Mouse (Mus musculus): Measurements from ENCODE around the gene Nfrkb. TPM values are rescaled to one million over a fixed set of nuclear protein-coding genes. Genes with fewer than 3 reads are reported as not detected.

Gene Nfrkb
- polyA plus RNA-seq, 1 experiment, result 7.1 TPM

DNA sequence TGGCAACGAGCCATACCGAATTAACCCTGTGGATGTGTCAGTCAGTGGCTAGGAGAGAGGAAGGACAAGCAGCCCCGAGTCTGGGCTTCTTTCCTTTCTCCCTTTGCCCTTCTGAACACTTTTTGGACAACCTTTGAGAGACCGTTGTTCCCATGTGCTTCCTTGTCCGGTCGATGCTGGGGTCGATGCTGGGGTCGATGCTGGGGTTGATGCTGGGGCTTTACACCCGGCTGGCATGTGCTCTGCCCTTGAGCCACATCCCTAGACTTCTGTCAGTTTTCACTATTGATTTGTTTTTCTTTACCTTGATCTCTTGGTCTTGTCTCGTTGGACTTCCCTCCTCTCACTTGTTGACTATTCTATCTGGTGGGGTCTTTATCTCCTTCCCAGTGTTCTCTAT is 32.5 kb upstream of the Nfrkb start:
- H3K27me3 ChIP-seq (ENCODE audit: control insufficient read depth, insufficient read depth, insufficient read length), result no peaks in the 10 kb centered on the region
- TF ChIP-seq MYOD1 (IDR thresholded peaks at IDR 0.05; ENCODE audit: control insufficient read depth, insufficient read length, low read depth) (no peak), MAX (IDR thresholded peaks at IDR 0.05) (no peak), CTCF (IDR thresholded peaks at IDR 0.05; ENCODE audit: control insufficient read depth, insufficient read depth, insufficient read length) (no peak), USF1 (IDR thresholded peaks at IDR 0.05; ENCODE audit: low read depth) (no peak), MYOG (IDR thresholded peaks at IDR 0.05; ENCODE audit: control insufficient read depth, extremely low read depth, insufficient read length) (no peak), FOSL1 (IDR thresholded peaks at IDR 0.05; ENCODE audit: insufficient read depth, low read length, poor library complexity, severe bottlenecking) (no peak), CEBPB (IDR thresholded peaks at IDR 0.05; ENCODE audit: low read depth) (no peak)

DNA sequence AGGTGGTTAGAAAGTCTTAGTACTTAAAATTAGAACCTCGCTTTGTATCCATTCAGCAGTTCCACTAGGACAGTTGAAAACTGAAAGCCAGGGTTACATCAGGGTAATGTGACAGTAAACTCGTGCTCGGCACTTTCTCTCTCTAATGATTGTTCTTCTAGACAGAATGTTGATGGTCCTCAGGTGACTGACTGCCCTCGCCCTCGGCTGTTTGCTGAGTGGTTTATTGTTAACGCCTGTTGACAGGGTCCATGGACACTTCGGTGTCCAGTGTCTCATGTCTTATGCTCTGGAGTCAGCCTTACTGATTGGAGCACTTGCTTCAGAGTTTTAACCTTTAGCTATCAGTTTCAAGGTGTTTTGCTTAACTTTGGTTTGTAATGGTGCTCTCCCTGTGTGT is 31.9 kb upstream of the Nfrkb start:
- H3K36me3 ChIP-seq (ENCODE audit: control insufficient read depth, insufficient read depth), result peaks cover 6% of the 10 kb centered on the region
- TF ChIP-seq USF1 (IDR thresholded peaks at IDR 0.05; ENCODE audit: low read depth) (no peak), MAX (IDR thresholded peaks at IDR 0.05) (no peak), CEBPB (IDR thresholded peaks at IDR 0.05; ENCODE audit: low read depth) (no peak), CTCF (IDR thresholded peaks at IDR 0.05; ENCODE audit: control insufficient read depth, insufficient read depth, insufficient read length) (no peak), MYOD1 (IDR thresholded peaks at IDR 0.05; ENCODE audit: control insufficient read depth, insufficient read length, low read depth) (no peak), FOSL1 (IDR thresholded peaks at IDR 0.05; ENCODE audit: insufficient read depth, low read length, poor library complexity, severe bottlenecking) (no peak)
- no peak overlapping the region for H3K4me3 ChIP-seq (ENCODE audit: insufficient read depth, poor library complexity, severe bottlenecking)
- no peak overlapping the region for H3ac ChIP-seq (ENCODE audit: control insufficient read depth, insufficient read length, low read depth)
- no peaks in the 10 kb centered on the region for H3K27me3 ChIP-seq (ENCODE audit: control insufficient read depth, insufficient read depth, insufficient read length)
- H3K79me2 ChIP-seq (ENCODE audit: control insufficient read depth, insufficient read depth), result no peaks in the 10 kb centered on the region
- H3K79me3 ChIP-seq (ENCODE audit: low read depth), result no peaks in the 10 kb centered on the region

More for the DNA sequence above, 32.5 kb upstream of the Nfrkb start:
- no peaks in the 10 kb centered on the region for H3K79me2 ChIP-seq (ENCODE audit: control insufficient read depth, insufficient read depth)
- H3K4me3 ChIP-seq (ENCODE audit: insufficient read depth, poor library complexity, severe bottlenecking), result no peak overlapping the region
- H3K36me3 ChIP-seq (ENCODE audit: control insufficient read depth, insufficient read depth), result peaks cover under 1% of the 10 kb centered on the region
- H3K79me3 ChIP-seq (ENCODE audit: low read depth), result no peaks in the 10 kb centered on the region
- no peak overlapping the region for H3ac ChIP-seq (ENCODE audit: control insufficient read depth, insufficient read length, low read depth)

DNA sequence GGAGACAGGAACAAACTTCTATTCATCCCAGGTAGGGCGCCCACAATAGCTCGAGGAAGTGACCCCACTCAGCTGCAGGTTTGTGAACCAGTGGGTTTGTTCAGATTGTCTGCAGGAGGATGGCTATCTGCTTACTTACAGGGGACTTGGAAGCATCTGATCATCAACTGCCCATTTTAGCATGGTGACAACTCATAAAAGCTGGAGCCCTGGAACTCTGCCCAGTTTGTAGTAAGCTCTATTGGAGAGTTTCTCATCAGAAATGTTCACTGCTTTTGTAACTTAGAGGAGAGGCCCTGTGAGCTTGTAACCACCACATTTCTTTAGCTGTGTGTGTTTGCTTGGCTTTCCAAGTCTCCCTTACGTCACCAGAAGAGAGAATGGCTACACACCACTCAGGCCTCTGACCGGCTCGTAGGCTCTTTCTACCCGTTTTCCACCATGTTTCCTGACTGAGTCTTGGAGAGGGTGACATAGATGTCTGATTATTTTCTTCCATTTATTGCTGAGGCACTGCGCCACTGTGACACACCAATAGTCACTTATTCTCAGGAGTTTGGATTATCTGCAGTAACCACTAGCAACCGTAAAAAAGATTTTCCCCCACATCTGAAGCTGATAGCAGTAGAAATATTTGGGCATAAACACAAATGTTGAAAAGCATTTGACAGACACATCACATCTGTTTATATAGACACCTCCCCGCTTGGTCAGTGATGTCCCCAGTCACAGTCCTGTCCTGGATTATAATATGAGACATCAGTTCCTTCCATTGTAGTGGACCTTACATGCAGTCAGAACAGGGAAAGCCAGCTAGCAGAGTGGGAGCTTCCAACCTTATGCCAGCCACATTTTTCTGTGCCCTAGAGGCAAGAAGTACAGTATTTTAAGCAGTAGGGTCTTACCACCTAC is 22.0 kb upstream of the Nfrkb start:
- no peak overlapping the region for H3K4me3 ChIP-seq (ENCODE audit: insufficient read depth, poor library complexity, severe bottlenecking)
- H3K79me2 ChIP-seq (ENCODE audit: control insufficient read depth, insufficient read depth), result no peaks in the 10 kb centered on the region
- no peak overlapping the region for H3ac ChIP-seq (ENCODE audit: control insufficient read depth, insufficient read length, low read depth)
- no peak for TF ChIP-seq MYOD1 (IDR thresholded peaks at IDR 0.05; ENCODE audit: control insufficient read depth, insufficient read length, low read depth)
- no peak for TF ChIP-seq CTCF (IDR thresholded peaks at IDR 0.05; ENCODE audit: control insufficient read depth, insufficient read depth, insufficient read length)
- no peak for TF ChIP-seq MYOG (IDR thresholded peaks at IDR 0.05; ENCODE audit: control insufficient read depth, extremely low read depth, insufficient read length)
- no peak for TF ChIP-seq FOSL1 (IDR thresholded peaks at IDR 0.05; ENCODE audit: insufficient read depth, low read length, poor library complexity, severe bottlenecking)
- no peak for TF ChIP-seq MAX (IDR thresholded peaks at IDR 0.05)
- no peak for TF ChIP-seq CEBPB (IDR thresholded peaks at IDR 0.05; ENCODE audit: low read depth)
- no peak for TF ChIP-seq USF1 (IDR thresholded peaks at IDR 0.05; ENCODE audit: low read depth)
- H3K36me3 ChIP-seq (ENCODE audit: control insufficient read depth, insufficient read depth), result peaks cover 20% of the 10 kb centered on the region
- no peaks in the 10 kb centered on the region for H3K27me3 ChIP-seq (ENCODE audit: control insufficient read depth, insufficient read depth, insufficient read length)
- no peaks in the 10 kb centered on the region for H3K79me3 ChIP-seq (ENCODE audit: low read depth)

DNA sequence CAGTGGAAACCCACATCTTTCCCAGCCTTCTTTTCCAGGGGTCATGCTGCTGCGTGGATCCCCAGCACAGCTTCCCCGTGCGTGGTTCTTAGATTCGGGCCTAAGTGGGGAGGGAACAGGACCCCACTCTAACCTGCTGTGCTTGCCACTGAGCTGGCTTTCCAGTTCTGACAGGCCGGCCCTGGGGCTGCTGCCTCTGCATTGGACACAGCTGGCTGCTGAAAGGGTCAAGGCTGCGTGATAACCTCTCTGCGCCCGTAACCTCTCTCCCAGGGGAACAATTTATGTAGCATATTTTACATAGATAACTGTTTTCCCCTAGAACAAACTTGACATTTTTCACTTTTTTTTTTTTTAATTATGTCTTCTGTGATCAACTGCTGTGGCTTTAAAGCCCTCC is 20.9 kb upstream of the Nfrkb start:
- TF ChIP-seq MYOD1 (IDR thresholded peaks at IDR 0.05; ENCODE audit: control insufficient read depth, insufficient read length, low read depth), result no peak
- TF ChIP-seq CTCF (IDR thresholded peaks at IDR 0.05; ENCODE audit: control insufficient read depth, insufficient read depth, insufficient read length), result no peak
- TF ChIP-seq USF1 (IDR thresholded peaks at IDR 0.05; ENCODE audit: low read depth), result no peak
- TF ChIP-seq CEBPB (IDR thresholded peaks at IDR 0.05; ENCODE audit: low read depth), result no peak
- TF ChIP-seq MYOG (IDR thresholded peaks at IDR 0.05; ENCODE audit: control insufficient read depth, extremely low read depth, insufficient read length), result no peak
- TF ChIP-seq FOSL1 (IDR thresholded peaks at IDR 0.05; ENCODE audit: insufficient read depth, low read length, poor library complexity, severe bottlenecking), result no peak
- no peak for TF ChIP-seq MAX (IDR thresholded peaks at IDR 0.05)
- H3K79me3 ChIP-seq (ENCODE audit: low read depth), result no peaks in the 10 kb centered on the region
- no peak overlapping the region for H3ac ChIP-seq (ENCODE audit: control insufficient read depth, insufficient read length, low read depth)
- no peaks in the 10 kb centered on the region for H3K27me3 ChIP-seq (ENCODE audit: control insufficient read depth, insufficient read depth, insufficient read length)
- no peaks in the 10 kb centered on the region for H3K79me2 ChIP-seq (ENCODE audit: control insufficient read depth, insufficient read depth)
- H3K4me3 ChIP-seq (ENCODE audit: insufficient read depth, poor library complexity, severe bottlenecking), result no peak overlapping the region
- H3K36me3 ChIP-seq (ENCODE audit: control insufficient read depth, insufficient read depth), result peaks cover 13% of the 10 kb centered on the region

DNA sequence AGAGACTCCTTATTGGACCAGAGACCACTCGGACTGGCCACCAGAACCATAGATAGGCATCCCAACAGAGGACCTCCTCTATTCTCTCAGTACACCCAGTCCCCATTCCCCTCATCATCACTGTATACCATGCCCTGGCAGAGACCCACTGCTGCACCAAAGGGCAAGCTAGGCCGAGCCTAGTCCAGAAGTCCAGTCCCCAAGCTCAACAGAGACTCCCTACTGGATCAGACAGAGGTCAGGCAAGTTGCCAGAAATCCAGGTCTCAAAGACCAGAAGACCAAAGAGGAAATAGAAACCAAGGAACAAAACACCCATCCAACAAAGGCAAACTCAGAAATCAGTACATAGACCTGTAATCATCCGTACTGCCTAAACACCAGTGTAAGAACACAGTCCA is 14.3 kb upstream of the Nfrkb start:
- Histone ChIP-seq H3K79me2 (ENCODE audit: control insufficient read depth, insufficient read depth) (no peaks in the 10 kb centered on the region), H3K36me3 (ENCODE audit: control insufficient read depth, insufficient read depth) (peaks cover 8% of the 10 kb centered on the region), H3K4me3 (ENCODE audit: insufficient read depth, poor library complexity, severe bottlenecking) (no peak overlapping the region), H3K79me3 (ENCODE audit: low read depth) (no peaks in the 10 kb centered on the region), H3ac (ENCODE audit: control insufficient read depth, insufficient read length, low read depth) (no peak overlapping the region), H3K27me3 (ENCODE audit: control insufficient read depth, insufficient read depth, insufficient read length) (no peaks in the 10 kb centered on the region)
- TF ChIP-seq CEBPB (IDR thresholded peaks at IDR 0.05; ENCODE audit: low read depth) (no peak), MYOD1 (IDR thresholded peaks at IDR 0.05; ENCODE audit: control insufficient read depth, insufficient read length, low read depth) (no peak), MAX (IDR thresholded peaks at IDR 0.05) (no peak), USF1 (IDR thresholded peaks at IDR 0.05; ENCODE audit: low read depth) (no peak), FOSL1 (IDR thresholded peaks at IDR 0.05; ENCODE audit: insufficient read depth, low read length, poor library complexity, severe bottlenecking) (no peak), CTCF (IDR thresholded peaks at IDR 0.05; ENCODE audit: control insufficient read depth, insufficient read depth, insufficient read length) (no peak), MYOG (IDR thresholded peaks at IDR 0.05; ENCODE audit: control insufficient read depth, extremely low read depth, insufficient read length) (no peak)

Measured in C2C12 (cell line).